Mouse (Mus musculus): ENCODE data around the gene Folr1. TPM values are rescaled to one million over a fixed set of nuclear protein-coding genes. Genes with fewer than 3 reads are reported as not detected.
A peak's percentile ranks its signal among the peaks of the same experiment; 100 is the strongest.

Folr1 gene
- polyA plus RNA-seq, 1 experiment from 2014 or later: 4.5 TPM

DNA sequence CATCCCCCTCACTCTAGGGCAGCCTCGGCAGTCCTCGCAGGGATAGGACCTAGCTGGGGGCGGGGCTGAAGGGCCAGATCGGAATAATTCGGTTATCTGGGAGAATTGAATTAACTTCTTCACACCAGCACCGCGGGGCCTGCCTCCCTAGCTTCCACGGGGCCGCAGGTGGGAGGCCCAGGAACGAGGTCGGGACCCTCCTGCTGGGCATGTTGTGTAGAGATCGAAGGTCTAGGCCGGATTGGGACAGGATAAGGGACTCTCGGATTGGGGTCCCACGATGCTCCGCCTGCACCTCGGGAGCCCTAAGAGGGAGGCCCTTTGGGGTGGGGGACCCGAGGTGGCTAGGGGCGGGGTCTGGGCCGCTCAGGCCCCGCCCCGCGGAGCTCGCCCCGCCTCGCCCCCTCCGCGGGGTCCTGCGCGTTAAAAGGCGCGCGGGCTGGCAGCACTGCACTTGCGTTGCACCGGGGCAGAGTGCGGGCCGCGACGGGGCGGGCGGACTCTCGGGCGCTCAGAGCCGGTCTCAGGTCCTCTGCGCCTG lies 52.7 kb downstream of the Folr1 start, which contains the start of gene Phox2a:
Gene Phox2a (plus strand): TSS at position 453 of the 541 bp plus-strand sequence.
- Histone ChIP-seq H3K4me1 (ENCODE audit: control insufficient read depth, insufficient read depth, low read length) (peaks cover 22% of the 10 kb centered on the region), H3K27ac (replicated peaks; ENCODE audit: low read depth, low read length) (no peak within 1 kb of the TSS), H3K9me3 (ENCODE audit: control insufficient read depth, low read length) (no peaks in the 10 kb centered on the region), H3K4me3 (ENCODE audit: low read depth, low read length) (peak within 1 kb of the TSS; percentile 29), H3K27me3 (replicated peaks; ENCODE audit: control insufficient read depth, insufficient read depth, low read length) (peaks cover 71% of the 10 kb centered on the region), H3K9ac (ENCODE audit: low read depth, low read length) (peak within 1 kb of the TSS; percentile 46; the same call in 1 of the 2 replicates), H3K36me3 (ENCODE audit: control insufficient read depth, insufficient read depth, low read length) (peaks cover 2% of the 10 kb centered on the region; the same call in 1 of the 2 replicates), H3K4me2 (ENCODE audit: low read depth, low read length) (peak within 1 kb of the TSS; percentile 51)
- ATAC-seq (ENCODE audit: low read depth) (peak; percentile 10; the same call in 1 of the 2 replicates), DNase-seq (ENCODE audit: low spot score) (no peak)
- WGBS: 1% methylated on average over 30 of the region's 45 CpGs

Small RNAs within 50 kb of the gene (microRNA-seq; reads per million reads assigned to microRNA genes)
- gene Gm22655 (ENCODE audit: borderline number of aligned reads): not detected

Other genes with a start within 250 kb of the Folr1 start
- gene Clpb, start 207.2 kb downstream of the Folr1 start, polyA plus RNA-seq (2014; fragmentation: Nextera tagmentation; extraction: Ambion mirVana): 37.5 and 48.5 TPM in 2 replicates
- gene Phox2a, start 52.5 kb downstream of the Folr1 start, polyA plus RNA-seq (2014; fragmentation: Nextera tagmentation; extraction: Ambion mirVana): 1.5 and 1.7 TPM in 2 replicates
- 34.3 and 36.2 TPM in 2 replicates for gene Inppl1, start 32.6 kb downstream of the Folr1 start, polyA plus RNA-seq (2014; fragmentation: Nextera tagmentation; extraction: Ambion mirVana)
- 3.9 and 4.0 TPM in 2 replicates for gene Folr2, start 13.6 kb downstream of the Folr1 start, polyA plus RNA-seq (2014; fragmentation: Nextera tagmentation; extraction: Ambion mirVana)
- gene Anapc15, start 7.1 kb downstream of the Folr1 start, polyA plus RNA-seq (2014; fragmentation: Nextera tagmentation; extraction: Ambion mirVana): 60.8 and 62.0 TPM in 2 replicates
- 147 and 160 TPM in 2 replicates for gene Lamtor1, start 35.1 kb upstream of the Folr1 start, polyA plus RNA-seq (2014; fragmentation: Nextera tagmentation; extraction: Ambion mirVana)
- gene Tomt, start 35.6 kb upstream of the Folr1 start, polyA plus RNA-seq (2014; fragmentation: Nextera tagmentation; extraction: Ambion mirVana): 0.22 and 0.37 TPM in 2 replicates
- gene Lrrc51, start 63.1 kb upstream of the Folr1 start, polyA plus RNA-seq (2014; fragmentation: Nextera tagmentation; extraction: Ambion mirVana): 9.3 and 14.2 TPM in 2 replicates
- 88.9 and 97.8 TPM in 2 replicates for gene Numa1, start 63.3 kb upstream of the Folr1 start, polyA plus RNA-seq (2014; fragmentation: Nextera tagmentation; extraction: Ambion mirVana)
- gene Il18bp, start 147.9 kb upstream of the Folr1 start, polyA plus RNA-seq (2014; fragmentation: Nextera tagmentation; extraction: Ambion mirVana): 2.0 and 3.0 TPM in 2 replicates
- gene Rnf121, start 194.7 kb upstream of the Folr1 start, polyA plus RNA-seq (2014; fragmentation: Nextera tagmentation; extraction: Ambion mirVana): 33.5 TPM in 2 replicates
- gene Xndc1, start 194.7 kb upstream of the Folr1 start, polyA plus RNA-seq (2014; fragmentation: Nextera tagmentation; extraction: Ambion mirVana): 14.5 and 17.5 TPM in 2 replicates
- 0.84 and 1.6 TPM in 2 replicates for gene Xntrpc, start 194.9 kb upstream of the Folr1 start, polyA plus RNA-seq (2014; fragmentation: Nextera tagmentation; extraction: Ambion mirVana)
- 0.25 TPM in 1 of 2 replicates, not detected in the other for gene Trpc2, start 212.3 kb upstream of the Folr1 start, polyA plus RNA-seq (2014; fragmentation: Nextera tagmentation; extraction: Ambion mirVana)
- gene Art1, start 231.0 kb upstream of the Folr1 start, polyA plus RNA-seq (2014; fragmentation: Nextera tagmentation; extraction: Ambion mirVana): 32.0 and 32.2 TPM in 2 replicates
- gene Art5, start 238.7 kb upstream of the Folr1 start, polyA plus RNA-seq (2014; fragmentation: Nextera tagmentation; extraction: Ambion mirVana): 2.9 and 3.5 TPM in 2 replicates
- 0.10 TPM in 1 of 2 replicates, not detected in the other for gene Chrna10, start 246.0 kb upstream of the Folr1 start, polyA plus RNA-seq (2014; fragmentation: Nextera tagmentation; extraction: Ambion mirVana)